Mouse (Mus musculus) cortical plate, adult 2 months (tissue): ENCODE measurements around the gene Zbtb18. TPM values are rescaled to one million over a fixed set of nuclear protein-coding genes. Genes with fewer than 3 reads are reported as not detected.

Source experiments
- H3K27ac ChIP-seq: fragments of 200-500 bp; 2 replicates; pipeline ENCODE4 v1.5.1; 2012; ENCODE audit warnings: low read length, control low read depth, inconsistent platforms; ENCODE audit not compliant: insufficient read depth
- H3K4me1 ChIP-seq: fragments of 200-500 bp; 2 replicates; pipeline ENCODE4 v1.6.1; 2011; ENCODE audit warnings: low read length; ENCODE audit not compliant: control insufficient read depth, insufficient read depth
- H3K4me3 ChIP-seq: fragments of 200-500 bp; 2 replicates; pipeline ENCODE4 v1.5.1; 2011; ENCODE audit warnings: mild to moderate bottlenecking, low read length, control low read depth; ENCODE audit not compliant: insufficient read depth
- CTCF ChIP-seq: fragments of 200-500 bp; IDR thresholded peaks from 2 replicates; pipeline ENCODE4 v1.5.1; 2011; ENCODE audit warnings: mild to moderate bottlenecking, control low read depth, low read length; ENCODE audit not compliant: insufficient read depth; ENCODE audit errors: extremely low read depth
- POLR2A ChIP-seq: fragments of 200-500 bp; IDR thresholded peaks from 2 replicates; pipeline ENCODE4 v1.6.1; 2011; ENCODE audit warnings: mild to moderate bottlenecking, low read length, control low read depth; ENCODE audit not compliant: insufficient read depth; ENCODE audit errors: extremely low read depth
- polyA plus RNA-seq: library from polyadenylated mRNA; depleted of rRNA; stranded (reverse); fragments of >200 nt; gene quantifications from 2 replicates; pipeline ENCODE4 v1.2.3, GENCODE M21; 2012

Gene Zbtb18
- polyA plus RNA-seq, 1 experiment: 105 TPM

DNA sequence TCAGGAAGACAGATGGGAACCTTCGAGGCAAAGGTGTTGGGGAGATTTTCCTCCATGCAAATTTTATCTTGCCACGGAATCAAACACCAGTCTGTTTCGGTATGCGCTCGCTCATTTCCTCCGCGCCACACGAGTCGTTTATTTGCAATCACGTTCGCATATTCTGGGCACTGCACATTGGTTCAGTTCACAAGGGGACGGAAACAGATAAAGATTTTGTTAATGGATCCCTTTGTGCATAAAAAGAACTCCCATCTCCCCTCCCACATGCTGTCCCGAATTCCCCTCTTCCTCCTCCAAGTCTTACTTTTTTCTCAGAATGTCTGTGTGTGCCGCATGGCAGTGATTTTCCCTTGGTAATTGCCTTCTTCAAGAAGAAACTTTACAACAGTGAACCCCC, 13.8 kb upstream of the Zbtb18 start:
- no peak for TF ChIP-seq CTCF
- TF ChIP-seq POLR2A: no peak
- Histone ChIP-seq H3K27ac (no peak overlapping the region), H3K4me3 (peak overlapping the region; percentile 13; the same call in 1 of the 2 replicates), H3K4me1 (no peaks in the 10 kb centered on the region)

DNA sequence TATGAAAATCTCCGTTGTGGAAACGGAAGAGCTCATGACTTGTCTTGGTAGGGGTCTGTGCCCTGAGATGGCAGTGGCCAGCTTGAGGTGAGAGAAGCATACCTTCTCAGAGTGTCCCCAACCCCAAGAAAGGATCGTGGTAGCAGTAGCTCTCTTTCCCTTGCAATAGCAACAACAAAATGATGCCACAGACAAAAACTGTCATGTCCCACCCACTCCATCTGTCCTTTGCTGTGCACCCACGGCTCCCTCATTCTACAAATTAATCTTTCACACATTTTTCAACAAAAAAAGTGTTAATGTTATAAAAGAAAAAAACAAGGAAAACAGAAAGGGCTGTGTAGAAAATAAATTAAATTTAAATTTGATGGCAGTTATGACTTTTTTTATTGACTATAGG, 13.1 kb upstream of the Zbtb18 start:
- TF ChIP-seq CTCF (no peak), POLR2A (no peak)
- Histone ChIP-seq H3K27ac (no peak overlapping the region), H3K4me3 (no peak overlapping the region), H3K4me1 (no peaks in the 10 kb centered on the region)

DNA sequence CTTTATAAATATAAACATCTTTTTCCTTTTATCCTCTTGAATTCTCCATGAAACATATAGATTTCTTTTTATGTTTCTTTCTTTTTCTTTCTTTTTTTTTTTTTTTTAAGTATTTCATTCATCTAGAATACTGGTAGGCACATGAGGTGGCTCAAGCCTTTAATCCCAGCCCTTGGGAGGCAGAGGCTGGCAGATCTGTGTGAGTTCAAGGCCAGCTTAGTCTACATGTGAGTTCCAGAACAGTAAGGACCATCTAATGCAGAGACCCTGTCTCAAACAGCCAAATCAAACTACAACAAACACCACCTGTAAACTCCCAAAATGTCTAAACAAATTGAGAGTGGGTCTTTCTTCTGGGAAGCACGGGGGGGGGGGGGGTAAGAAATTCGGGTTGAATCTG, 1.7 kb upstream of the Zbtb18 start:
- TF ChIP-seq CTCF (no peak), POLR2A (no peak)
- no peak overlapping the region for H3K4me3 ChIP-seq
- peaks cover 1% of the 10 kb centered on the region; the same call in 1 of the 2 replicates for H3K4me1 ChIP-seq
- no peak overlapping the region for H3K27ac ChIP-seq

DNA sequence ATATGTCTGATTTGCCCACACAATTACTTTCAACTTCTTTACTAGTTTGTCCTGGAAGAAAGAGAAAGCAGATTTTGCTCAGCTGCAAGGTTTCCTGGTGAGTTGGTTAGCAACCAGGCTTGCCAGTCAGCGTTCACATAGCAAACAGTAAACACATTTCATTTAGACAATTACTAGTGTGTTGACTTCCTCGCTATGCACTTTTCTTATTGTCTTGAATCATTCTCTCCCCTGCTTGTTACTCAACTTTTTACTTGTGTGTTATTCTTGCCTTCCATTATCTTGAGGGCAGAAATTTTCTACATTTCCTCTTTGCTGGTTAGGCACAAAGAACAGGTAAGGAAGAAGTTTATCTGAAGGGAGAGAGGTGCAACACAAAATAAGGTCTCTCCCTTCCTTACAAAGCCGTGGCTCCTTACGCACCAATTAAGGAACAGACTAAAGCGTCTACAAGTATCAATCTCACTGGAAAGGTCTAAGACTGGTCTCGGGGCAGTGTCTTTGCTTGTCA, 1.1 kb upstream of the Zbtb18 start:
- Histone ChIP-seq H3K4me1 (peaks cover 1% of the 10 kb centered on the region; the same call in 1 of the 2 replicates), H3K27ac (peak overlapping the region; percentile 89), H3K4me3 (peak overlapping the region; percentile 58)
- TF ChIP-seq POLR2A: no peak
- TF ChIP-seq CTCF: no peak

DNA sequence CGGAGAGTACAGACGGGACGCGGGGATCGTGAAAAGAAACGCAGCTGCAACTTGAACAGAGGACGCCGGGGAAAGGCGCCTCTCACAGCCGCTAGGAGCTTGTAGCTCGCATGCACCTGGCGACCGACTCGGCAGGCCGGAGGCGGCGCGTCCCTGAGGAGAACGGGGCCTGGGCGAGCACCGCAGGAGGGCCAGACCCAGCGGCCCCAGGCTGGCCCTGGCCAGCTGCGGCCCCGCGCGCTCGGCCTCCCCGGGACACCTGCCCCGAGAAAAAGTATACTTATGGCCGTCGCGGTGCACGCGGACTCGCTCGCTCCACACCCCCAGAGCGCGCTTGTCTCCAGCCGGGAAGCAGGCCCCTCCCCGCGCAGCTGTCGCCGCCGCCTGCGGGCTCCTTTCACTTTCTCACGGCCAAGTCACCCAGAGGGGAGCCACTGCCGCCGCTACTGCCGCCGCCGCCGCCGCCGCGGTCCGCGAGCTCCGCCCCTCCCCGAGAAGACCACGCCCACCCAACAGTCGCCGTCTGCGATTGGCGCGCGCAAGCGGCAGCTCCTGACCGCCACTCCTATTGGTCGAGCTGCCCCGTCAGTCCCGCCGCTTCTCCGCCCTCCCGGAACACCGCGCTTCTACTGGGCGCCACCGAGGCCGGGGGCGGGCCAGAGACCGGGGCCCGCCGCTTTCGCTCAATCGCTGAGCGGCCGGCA, 507 bp upstream of the Zbtb18 start:
- TF ChIP-seq POLR2A (no peak), CTCF (no peak)
- Histone ChIP-seq H3K27ac (peak overlapping the region; percentile 89), H3K4me1 (peaks cover 1% of the 10 kb centered on the region; the same call in 1 of the 2 replicates), H3K4me3 (peak overlapping the region; percentile 58)

DNA sequence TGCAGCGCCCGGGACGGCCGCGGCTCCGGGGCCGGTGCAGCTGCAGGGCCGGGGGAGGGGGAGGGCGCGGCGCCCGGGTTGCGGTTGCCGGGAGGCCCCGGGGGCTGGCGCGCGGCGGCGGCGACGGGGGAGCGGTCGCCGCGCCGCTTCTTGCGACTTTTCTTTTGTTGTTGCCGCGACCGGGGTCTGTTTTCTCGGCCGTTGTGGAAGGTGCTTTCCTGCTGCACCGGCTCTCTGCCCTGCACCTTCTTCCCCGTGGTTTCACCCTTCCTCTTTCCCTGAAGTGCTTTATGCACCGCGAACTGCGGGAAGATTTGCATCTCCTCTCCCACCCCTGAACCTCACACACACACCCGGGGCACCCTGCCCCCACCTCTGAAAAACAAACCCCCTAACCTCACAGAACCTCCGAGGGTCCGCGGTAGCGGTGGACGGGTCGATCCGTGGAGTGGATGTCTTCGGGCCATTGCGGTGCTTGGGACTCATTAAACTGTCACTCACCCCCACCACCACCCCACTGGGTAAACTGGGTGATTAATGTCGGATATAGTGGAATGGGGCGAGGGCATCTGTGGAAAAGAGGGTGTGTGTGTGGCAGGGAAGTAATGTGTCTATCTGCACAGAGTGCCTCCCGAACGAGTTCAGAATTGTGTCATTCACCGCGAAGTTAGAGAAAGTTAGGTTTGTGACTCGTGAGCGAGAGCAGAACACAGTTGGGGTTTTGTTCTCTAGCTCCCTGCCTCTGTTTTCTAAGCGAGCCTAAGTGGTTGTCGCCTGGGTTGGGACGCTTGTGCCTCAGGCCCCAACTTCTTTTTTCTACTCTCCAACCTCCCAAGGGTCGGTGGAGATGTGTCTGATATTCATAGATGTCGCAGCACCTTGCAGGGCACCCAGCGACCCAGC, 921 bp downstream of the Zbtb18 start:
- TF ChIP-seq POLR2A (no peak), CTCF (no peak)
- H3K27ac ChIP-seq: peak overlapping the region; percentile 94
- H3K4me3 ChIP-seq: peak overlapping the region; percentile 96
- H3K4me1 ChIP-seq: peaks cover 3% of the 10 kb centered on the region; the same call in 1 of the 2 replicates

DNA sequence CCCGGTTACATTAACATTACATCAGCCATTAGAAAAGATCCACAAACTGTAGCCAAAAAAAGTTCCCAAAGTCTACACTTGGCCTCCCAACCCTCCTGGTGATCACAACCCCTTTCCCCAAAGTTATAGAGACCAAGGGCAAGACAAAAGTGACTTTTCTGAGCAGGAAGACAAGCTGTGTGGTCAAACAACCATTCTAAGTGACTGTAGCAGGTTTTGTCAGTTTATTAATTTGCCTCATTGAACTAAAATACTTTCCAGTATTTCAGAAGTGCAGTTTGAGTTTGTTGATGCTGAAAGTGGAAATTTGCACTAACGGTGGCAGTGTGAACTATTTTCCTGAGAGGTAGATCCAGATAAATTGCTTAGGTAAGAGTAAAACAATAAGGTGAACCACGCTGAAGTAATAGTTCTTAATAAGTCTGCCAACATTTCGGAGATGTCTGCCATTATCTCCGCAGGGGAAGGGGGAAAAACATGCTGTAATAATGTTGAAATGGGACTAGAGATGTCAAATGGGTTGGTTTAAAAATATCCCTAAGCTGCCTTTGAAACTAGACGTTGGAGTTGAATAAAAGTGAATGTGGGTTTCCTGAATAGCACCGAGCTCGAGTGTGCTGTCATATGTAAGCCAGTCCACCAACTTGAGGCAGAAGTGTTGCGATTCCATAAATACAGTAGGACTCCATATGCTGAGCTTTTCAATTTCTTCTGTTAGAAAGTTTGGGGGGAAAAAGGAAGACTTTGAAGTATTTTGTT, 1.8 kb downstream of the Zbtb18 start:
- TF ChIP-seq CTCF: no peak
- TF ChIP-seq POLR2A: no peak
- Histone ChIP-seq H3K4me3 (peak overlapping the region; percentile 96), H3K4me1 (peaks cover 3% of the 10 kb centered on the region; the same call in 1 of the 2 replicates), H3K27ac (peak overlapping the region; percentile 94; the same call in 1 of the 2 replicates)

DNA sequence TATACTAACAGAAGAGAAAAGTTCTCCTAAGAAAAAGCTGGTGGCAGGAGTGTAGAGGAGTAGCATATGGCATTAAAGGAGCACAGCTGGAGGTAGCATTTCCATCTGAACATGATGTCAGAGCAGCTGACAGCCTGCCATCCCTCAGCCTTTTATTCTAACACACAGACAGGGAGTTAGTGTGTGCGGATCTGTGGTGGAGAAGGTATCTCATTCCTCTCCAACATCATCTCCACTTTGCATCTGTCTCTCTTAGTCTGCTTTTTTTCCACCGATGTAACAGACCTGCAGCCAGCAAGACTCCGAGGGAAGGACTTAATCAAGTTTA, 2.3 kb downstream of the Zbtb18 start:
- H3K4me3 ChIP-seq: peak overlapping the region; percentile 96
- TF ChIP-seq POLR2A (peak; percentile 87), CTCF (no peak)
- H3K27ac ChIP-seq: no peak overlapping the region
- peaks cover 3% of the 10 kb centered on the region; the same call in 1 of the 2 replicates for H3K4me1 ChIP-seq

DNA sequence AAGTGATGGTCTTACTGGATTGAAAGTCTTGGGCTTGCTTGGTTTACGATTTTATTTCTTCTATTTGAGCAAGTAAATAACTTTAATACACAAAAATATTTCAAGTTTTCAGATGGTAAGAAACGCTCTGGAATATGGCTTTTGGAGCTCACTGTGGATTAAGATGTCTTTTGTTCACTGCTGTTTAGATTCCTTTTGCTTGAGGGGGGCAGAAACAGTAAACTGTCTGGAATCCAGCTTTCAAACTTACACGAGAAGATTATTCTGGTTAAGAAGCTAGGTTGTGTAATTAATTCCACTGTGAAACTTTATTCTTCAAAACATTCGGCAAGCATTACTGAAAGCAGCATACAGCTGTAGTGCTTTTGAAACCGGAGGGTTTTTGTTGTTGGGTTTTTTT, 2.8 kb downstream of the Zbtb18 start:
- TF ChIP-seq POLR2A: no peak
- no peak for TF ChIP-seq CTCF
- H3K4me3 ChIP-seq: peak overlapping the region; percentile 96
- H3K4me1 ChIP-seq: peaks cover 3% of the 10 kb centered on the region; the same call in 1 of the 2 replicates
- H3K27ac ChIP-seq: no peak overlapping the region
